Mouse (Mus musculus) liver, embryonic 11.5 days (tissue): Measurements from ENCODE around the gene Etfdh. TPM values are rescaled to one million over a fixed set of nuclear protein-coding genes. Genes with fewer than 3 reads are reported as not detected.
"Not testable (repeated sequence)": the region's sequence is repeated elsewhere in the genome, so short reads cannot be mapped to it uniquely, and the experiment has no call there.

Experiments used
- ATAC-seq: fragments of 200-750 bp; cut with Nextera tagmentation; replicated peaks from 2 replicates; pipeline ENCODE4 v1.8.0; 2017; ENCODE audit warnings: moderate number of reproducible peaks, mild to moderate bottlenecking, moderate TSS enrichment, moderate library complexity; ENCODE audit not compliant: low FRiP score
- DNase-seq: peaks from one replicate; pipeline ENCODE4 v3.0.0-alpha.2; 2017; ENCODE audit warnings: low spot score
- H3K27ac ChIP-seq: fragments of 300-500 bp; sonication (generic); 2 replicates; pipeline ENCODE4 v1.5.1; 2014; ENCODE audit warnings: mild to moderate bottlenecking, low read depth, low read length, control low read depth
- H3K27me3 ChIP-seq: fragments of 300-500 bp; sonication (generic); replicated peaks from 2 replicates; pipeline ENCODE4 v1.6.1; 2014; ENCODE audit warnings: low read length, mixed read lengths; ENCODE audit not compliant: control insufficient read depth, insufficient read depth
- H3K36me3 ChIP-seq: fragments of 300-500 bp; sonication (generic); 2 replicates; pipeline ENCODE4 v1.6.1; 2014; ENCODE audit warnings: mild to moderate bottlenecking, low read length, moderate library complexity, mixed read lengths; ENCODE audit not compliant: control insufficient read depth, insufficient read depth
- H3K4me1 ChIP-seq: fragments of 300-500 bp; sonication (generic); replicated peaks from 2 replicates; pipeline ENCODE4 v1.6.1; 2014; ENCODE audit warnings: low read length, mixed read lengths; ENCODE audit not compliant: control insufficient read depth, insufficient read depth
- H3K4me2 ChIP-seq: fragments of 300-500 bp; sonication (generic); 2 replicates; pipeline ENCODE4 v1.6.1; 2014; ENCODE audit warnings: mild to moderate bottlenecking, control low read depth, moderate library complexity
- H3K4me3 ChIP-seq: fragments of 300-500 bp; sonication (generic); 2 replicates; pipeline ENCODE4 v1.5.1; 2014; ENCODE audit warnings: low read depth, low read length, control low read depth
- H3K9ac ChIP-seq: fragments of 300-500 bp; sonication (generic); 2 replicates; pipeline ENCODE4 v1.6.1; 2014; ENCODE audit warnings: low read depth, low read length, control low read depth
- H3K9me3 ChIP-seq: fragments of 300-500 bp; sonication (generic); 2 replicates; pipeline ENCODE4 v1.6.1; 2016; ENCODE audit warnings: low read length, inconsistent platforms, mixed read lengths; ENCODE audit not compliant: control insufficient read depth
- WGBS: fragments of 180-500 bp; shearing (Covaris S2); extraction: QIAGEN DNeasy Blood & Tissue Kit; methylation state at CpG from one replicate; pipeline ENCODE4 v1.1.7; 2014; 5-methylcytosine and 5-hydroxymethylcytosine counted together
- polyA plus RNA-seq: library from polyadenylated mRNA; unstranded; fragments of >200 nt; fragmentation: Nextera tagmentation; extraction: Ambion mirVana; gene quantifications from 2 replicates; pipeline ENCODE4 v1.2.1, GENCODE M21; 2014

Gene Etfdh
- polyA plus RNA-seq, 1 experiment from 2014 or later = 48.8 TPM

DNA sequence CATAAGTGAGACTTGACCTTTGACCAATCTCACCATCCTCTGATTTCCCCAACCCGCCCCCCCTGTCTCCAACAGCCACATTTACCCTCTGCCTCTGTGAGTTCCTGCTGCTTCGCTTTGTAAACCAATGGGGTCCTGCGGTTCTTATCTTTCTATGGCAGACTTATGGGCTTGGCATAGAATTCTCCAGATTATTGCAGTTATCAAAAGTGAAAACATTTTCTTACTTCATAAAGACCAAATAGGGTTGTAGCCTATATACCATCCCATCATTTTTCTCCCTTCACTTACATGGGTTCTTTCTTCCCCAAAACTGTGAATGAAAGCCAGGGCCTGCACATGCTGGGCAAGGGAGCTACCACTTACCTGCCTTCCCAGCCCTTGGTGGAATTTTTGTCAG lies 55.0 kb downstream of the Etfdh start:
- peak; percentile 97 for ATAC-seq
- no peak for DNase-seq
- H3K27ac ChIP-seq = peak overlapping the region; percentile 76
- peaks cover 8% of the 10 kb centered on the region; the same call in 1 of the 2 replicates for H3K4me1 ChIP-seq
- no peak overlapping the region; the same call in 1 of the 2 replicates for H3K9ac ChIP-seq
- H3K36me3 ChIP-seq = no peaks in the 10 kb centered on the region
- H3K27me3 ChIP-seq = no peaks in the 10 kb centered on the region
- WGBS = 43% methylated on average over 3 of the region's 3 CpGs
- H3K4me3 ChIP-seq = no peak overlapping the region
- H3K4me2 ChIP-seq = peak overlapping the region; percentile 45
- no peaks in the 10 kb centered on the region for H3K9me3 ChIP-seq

DNA sequence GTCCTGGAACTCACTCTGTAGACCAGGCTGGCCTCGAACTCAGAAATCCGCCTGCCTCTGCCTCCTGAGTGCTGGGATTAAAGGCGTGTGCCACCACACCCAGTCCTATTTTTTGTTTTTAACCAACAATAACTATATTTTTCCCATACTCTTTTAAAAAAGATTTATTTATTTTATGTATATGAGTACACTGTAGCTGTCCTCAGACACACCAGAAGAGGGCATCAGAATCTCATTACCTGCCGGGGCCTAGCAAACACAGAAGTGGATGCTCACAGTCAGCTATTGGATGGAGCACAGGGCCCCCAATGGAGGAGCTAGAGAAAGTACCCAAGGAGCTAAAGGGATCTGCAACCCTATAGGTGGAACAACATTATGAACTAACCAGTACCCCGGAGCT lies 55.9 kb downstream of the Etfdh start:
- H3K4me1 ChIP-seq = peaks cover 13% of the 10 kb centered on the region
- WGBS = 93% methylated on average over 5 of the region's 5 CpGs
- H3K36me3 ChIP-seq, H3K4me2 ChIP-seq, H3K27ac ChIP-seq, H3K9me3 ChIP-seq, DNase-seq, H3K27me3 ChIP-seq, ATAC-seq, H3K9ac ChIP-seq, H3K4me3 ChIP-seq: not testable (repeated sequence)

DNA sequence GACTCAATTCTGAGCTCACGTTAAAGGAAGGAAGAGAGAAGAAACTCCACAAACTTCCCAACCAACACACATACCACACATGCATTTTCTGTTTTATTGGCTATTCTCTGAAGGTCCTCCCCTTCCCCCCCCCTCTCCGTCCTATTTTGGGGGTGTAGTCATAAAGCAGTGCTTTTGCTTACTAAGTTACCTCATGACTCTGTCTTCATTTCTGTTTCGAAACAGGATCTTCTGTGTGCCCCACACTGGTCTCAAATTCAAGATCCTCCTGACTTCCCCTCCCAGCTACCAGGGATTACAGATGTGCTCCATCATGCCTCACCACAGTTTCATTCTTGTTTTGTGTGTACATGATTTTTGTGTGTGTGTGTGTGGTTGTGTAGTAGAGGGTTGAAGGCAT lies 56.9 kb downstream of the Etfdh start:
- H3K27ac ChIP-seq = no peak overlapping the region
- H3K4me1 ChIP-seq = peaks cover 16% of the 10 kb centered on the region

DNA sequence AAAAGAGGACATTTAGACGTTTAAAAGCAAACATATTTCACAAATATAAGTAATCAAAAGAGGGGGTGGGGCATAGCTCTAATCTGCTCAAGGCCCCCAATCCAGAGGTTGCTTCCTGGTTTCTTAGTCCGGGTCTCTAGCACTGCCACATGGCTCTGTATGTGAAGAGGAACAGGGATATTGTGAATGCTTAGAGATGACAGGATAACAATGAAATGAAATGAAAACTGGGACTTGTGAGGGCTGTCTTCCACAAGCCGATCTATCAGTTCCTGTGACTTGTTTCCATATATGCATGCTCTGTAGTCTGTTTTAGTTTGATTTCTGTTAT lies 60.0 kb downstream of the Etfdh start:
- H3K4me3 ChIP-seq = no peak overlapping the region
- no peak overlapping the region for H3K9ac ChIP-seq
- H3K9me3 ChIP-seq = no peaks in the 10 kb centered on the region
- DNase-seq (no peak), ATAC-seq (no peak)
- no peak overlapping the region for H3K27ac ChIP-seq
- peaks cover 23% of the 10 kb centered on the region for H3K4me1 ChIP-seq
- H3K4me2 ChIP-seq = no peak overlapping the region
- no peaks in the 10 kb centered on the region for H3K36me3 ChIP-seq
- no peaks in the 10 kb centered on the region for H3K27me3 ChIP-seq
- WGBS = 79% methylated on average over 3 of the region's 3 CpGs

More for the DNA sequence above, 56.9 kb downstream of the Etfdh start:
- ATAC-seq (no peak), DNase-seq (no peak)
- H3K36me3 ChIP-seq = no peaks in the 10 kb centered on the region
- WGBS = 58% methylated on average over 3 of the region's 3 CpGs
- H3K9ac ChIP-seq = no peak overlapping the region
- no peak overlapping the region for H3K4me3 ChIP-seq
- H3K4me2 ChIP-seq = no peak overlapping the region
- H3K9me3 ChIP-seq = no peaks in the 10 kb centered on the region
- H3K27me3 ChIP-seq = no peaks in the 10 kb centered on the region

DNA sequence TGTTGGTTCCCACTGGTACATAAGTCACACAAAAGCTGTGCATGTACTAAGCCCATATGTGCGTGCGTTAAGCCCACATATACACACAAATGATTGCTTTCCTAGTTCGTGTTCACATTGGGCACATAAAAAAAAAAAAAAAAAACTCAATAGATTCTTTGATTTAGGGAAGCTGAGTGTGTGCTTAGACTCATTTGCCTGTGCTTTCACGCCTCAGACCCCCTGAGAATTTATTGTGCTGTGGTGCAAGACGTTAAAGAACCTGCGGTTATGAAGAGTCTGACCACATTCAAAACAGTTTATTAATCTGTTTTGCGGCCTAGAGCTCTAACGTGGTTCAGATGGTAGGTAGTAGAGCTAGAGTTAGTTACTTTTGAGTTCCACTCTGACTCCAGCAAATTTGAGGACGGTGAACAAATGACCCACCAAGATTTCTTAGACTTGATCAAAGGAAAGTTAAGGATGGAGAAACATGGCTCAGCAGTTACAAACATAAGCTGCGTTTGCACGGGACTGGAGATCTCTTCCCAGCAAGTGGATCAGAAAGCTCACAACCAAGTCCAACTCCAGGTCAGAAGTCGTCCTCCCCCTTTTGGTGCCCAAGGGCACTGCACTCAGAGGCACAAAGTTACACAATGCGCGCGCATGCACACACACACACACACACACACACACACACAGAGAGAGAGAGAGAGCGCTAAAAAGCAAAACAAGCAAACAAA lies 60.5 kb downstream of the Etfdh start:
- Histone ChIP-seq H3K27me3 (no peaks in the 10 kb centered on the region), H3K4me3 (no peak overlapping the region), H3K27ac (peak overlapping the region; percentile 73; the same call in 1 of the 2 replicates), H3K4me2 (peak overlapping the region; percentile 87), H3K9me3 (no peaks in the 10 kb centered on the region), H3K4me1 (peaks cover 24% of the 10 kb centered on the region), H3K9ac (peak overlapping the region; percentile 57; the same call in 1 of the 2 replicates), H3K36me3 (no peaks in the 10 kb centered on the region)
- no peak for ATAC-seq
- WGBS = 87% methylated on average over 16 of the region's 16 CpGs
- no peak for DNase-seq

DNA sequence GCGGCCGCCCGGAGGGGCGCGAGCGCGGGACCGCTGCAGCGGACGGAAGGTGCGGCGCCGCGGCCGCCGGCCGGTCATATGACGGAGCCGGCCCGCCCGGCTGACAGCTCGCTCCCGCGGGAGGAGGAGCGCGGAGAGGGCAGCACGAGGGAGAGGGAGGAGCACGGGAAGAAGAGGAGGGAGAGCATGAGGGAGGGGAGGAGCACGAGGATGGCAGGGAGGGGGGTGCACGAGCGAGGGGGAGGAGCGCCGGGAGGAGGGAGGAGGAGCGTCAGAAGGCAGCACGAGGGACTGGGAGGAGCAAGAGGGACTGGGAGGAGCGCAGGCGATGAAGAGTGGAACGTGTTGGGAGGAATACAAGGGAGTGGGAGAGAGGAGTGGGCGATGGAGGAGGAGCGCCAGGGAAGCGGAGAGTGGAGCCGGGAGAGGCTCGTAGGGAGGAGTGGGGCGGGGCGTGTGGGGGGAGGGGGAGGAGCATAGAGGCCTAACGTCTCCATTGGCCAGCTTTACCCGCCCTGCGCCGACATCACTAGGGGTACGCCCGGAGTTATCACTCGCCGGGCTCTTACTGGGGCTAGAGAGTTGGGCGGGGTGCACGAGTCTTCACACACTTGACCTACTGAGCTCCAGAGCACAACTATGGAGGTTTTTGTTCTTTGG lies 61.5 kb downstream of the Etfdh start, which contains the start of gene Fnip2:
TSS of gene Fnip2 (minus strand) at position 94 of the 660 bp plus-strand sequence.
- DNase-seq = peak; percentile 94
- Histone ChIP-seq H3K9ac (peak within 1 kb of the TSS; percentile 95), H3K4me3 (peak within 1 kb of the TSS; percentile 79), H3K4me2 (peak within 1 kb of the TSS; percentile 87), H3K36me3 (no peaks in the 10 kb centered on the region), H3K27ac (peak within 1 kb of the TSS; percentile 73), H3K27me3 (no peaks in the 10 kb centered on the region), H3K4me1 (peaks cover 24% of the 10 kb centered on the region), H3K9me3 (no peaks in the 10 kb centered on the region)
- WGBS = under 1% methylated on average over 54 of the region's 55 CpGs
- ATAC-seq = peak; percentile 95

DNA sequence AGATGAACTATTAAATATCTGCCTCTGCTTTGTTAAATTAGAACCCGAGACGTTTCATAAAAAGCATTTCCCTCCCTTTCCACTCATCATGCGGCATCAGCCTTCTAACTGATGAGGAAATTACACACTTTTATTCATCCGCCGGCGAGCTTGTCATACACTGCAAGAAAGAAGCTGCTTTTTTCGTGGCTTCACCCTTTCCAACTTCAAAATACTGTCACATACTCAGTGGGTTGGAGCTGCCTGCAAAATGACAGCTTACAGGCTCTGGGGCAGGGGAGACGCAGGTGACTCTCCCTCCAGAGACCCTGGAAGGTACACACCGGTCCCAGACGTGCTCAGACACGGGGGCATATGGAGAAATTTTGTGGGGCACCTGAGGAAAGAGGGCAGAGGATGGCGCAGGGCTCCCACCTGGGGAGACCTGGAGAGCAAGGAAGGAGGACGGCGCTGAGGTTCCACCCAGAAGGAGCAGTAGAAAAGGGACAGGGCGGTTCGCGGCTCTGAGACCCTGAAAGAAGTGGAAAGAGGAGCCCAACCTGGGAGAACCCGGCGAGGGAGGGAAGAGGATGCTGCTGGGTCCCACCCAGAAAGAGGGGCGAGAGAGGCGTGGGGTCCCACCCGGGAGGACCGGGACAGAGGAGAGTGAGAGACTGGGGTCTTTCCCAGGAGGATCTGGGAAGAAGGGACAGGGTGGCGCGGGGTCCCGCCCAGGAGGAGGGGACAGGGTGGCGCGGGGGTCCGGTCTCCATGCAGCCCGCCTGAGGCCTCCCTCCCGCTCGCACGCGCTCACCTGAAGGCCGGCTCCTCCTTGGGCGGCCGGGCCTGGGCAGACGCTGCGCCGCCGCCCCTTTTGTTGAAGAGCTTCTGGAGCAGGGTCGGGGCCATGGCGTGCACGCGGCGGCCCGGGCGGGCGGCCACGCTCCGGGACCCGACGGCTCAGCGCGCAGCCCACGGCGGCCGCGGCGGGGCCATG lies 62.3 kb downstream of the Etfdh start:
- peak overlapping the region; percentile 87 for H3K4me2 ChIP-seq
- 3% methylated on average over 59 of the region's 60 CpGs for WGBS
- peak overlapping the region; percentile 95 for H3K9ac ChIP-seq
- H3K36me3 ChIP-seq = no peaks in the 10 kb centered on the region
- H3K4me1 ChIP-seq = peaks cover 24% of the 10 kb centered on the region
- no peaks in the 10 kb centered on the region for H3K27me3 ChIP-seq
- no peaks in the 10 kb centered on the region for H3K9me3 ChIP-seq
- ATAC-seq = peak; percentile 47
- peak overlapping the region; percentile 73 for H3K27ac ChIP-seq
- DNase-seq = peak; percentile 72
- peak overlapping the region; percentile 79 for H3K4me3 ChIP-seq

DNA sequence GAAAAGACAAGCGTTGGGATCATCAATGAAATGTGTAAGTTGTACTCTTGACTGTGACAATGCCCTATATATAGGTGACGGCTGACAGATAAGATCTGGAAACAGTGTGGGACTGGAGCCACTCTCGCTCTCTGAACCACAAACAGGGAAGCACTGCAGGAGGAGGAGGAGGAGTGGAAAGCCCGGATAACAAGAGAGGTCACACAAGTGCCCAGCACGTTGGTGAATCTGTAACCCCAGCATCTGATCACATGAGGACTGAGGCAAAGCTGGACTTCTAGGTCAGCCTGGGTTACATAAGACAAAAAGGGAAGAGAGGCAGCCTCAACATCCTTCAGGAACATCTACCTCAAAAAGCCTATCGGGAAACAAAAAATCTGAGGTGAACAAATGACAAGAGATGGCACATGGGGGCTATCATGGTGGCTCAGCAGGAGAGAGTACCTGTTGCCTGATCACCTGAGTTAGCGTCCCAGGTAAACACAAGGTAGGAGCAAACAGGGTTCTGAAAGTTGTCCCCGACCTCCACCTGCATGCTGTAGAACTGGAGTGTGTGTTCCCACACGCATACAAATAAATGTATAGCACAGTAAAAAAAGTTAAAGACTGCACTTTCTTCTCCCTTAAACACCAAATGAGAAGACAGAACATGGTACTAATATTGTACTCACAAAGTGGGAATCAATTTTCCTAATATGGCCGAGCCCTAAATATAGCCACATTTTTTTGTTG lies 64.3 kb downstream of the Etfdh start:
- no peak for DNase-seq
- H3K9ac ChIP-seq = no peak overlapping the region
- H3K4me2 ChIP-seq = peak overlapping the region; percentile 28; the same call in 1 of the 2 replicates
- H3K27me3 ChIP-seq = no peaks in the 10 kb centered on the region
- H3K36me3 ChIP-seq = no peaks in the 10 kb centered on the region
- H3K4me1 ChIP-seq = peaks cover 24% of the 10 kb centered on the region
- WGBS = 58% methylated on average over 10 of the region's 10 CpGs
- no peak overlapping the region for H3K27ac ChIP-seq
- H3K4me3 ChIP-seq = no peak overlapping the region
- no peaks in the 10 kb centered on the region for H3K9me3 ChIP-seq
- no peak for ATAC-seq
